Mouse (Mus musculus): ENCODE data around the gene Crybg2. TPM values are rescaled to one million over a fixed set of nuclear protein-coding genes. Genes with fewer than 3 reads are reported as not detected.

Gene Crybg2
- polyA plus RNA-seq, 1 experiment = 5.1 TPM

DNA sequence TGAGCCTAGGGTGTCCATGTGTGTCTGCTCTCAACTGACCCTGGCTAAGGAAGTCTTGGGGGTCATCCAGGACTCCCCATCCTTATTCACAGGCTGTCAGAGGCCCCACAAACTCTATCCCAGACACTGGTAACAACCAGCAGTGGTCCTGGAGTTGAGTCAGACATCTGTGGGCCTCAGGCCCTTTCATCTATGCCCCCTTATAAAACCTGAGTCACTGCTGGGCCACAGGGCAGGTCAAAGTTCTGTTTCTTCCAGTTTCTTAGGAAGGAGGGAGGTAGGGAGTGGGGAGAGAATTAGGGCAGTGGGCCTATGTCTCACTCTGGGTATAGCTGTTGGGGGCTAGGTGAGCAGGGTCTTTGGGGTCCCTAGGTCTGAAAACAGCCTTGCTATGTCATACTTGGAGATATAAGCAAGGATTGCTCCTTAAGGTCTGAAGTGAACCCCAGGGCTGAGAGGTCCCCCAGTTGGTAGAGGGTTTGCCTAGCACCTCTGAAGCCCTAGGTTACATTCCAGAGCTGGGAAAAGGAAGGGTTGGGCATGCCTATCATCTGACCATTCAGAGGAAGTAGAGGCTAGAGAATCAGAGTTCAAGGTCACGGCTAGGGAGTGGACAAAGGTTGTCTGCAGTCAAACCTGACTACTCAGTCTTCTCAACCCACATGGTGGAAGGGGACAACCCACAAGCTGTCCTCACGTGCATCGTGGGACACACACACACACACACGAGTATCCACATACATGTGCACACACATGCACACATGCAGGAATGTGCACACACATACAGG lies 8.4 kb downstream of the Crybg2 start:
- H3K27ac ChIP-seq (ENCODE audit: insufficient read depth, low read length) = no peak overlapping the region
- no peaks in the 10 kb centered on the region for H3K4me1 ChIP-seq (ENCODE audit: control insufficient read depth, insufficient read depth, low read length)
- H3K4me3 ChIP-seq (ENCODE audit: insufficient read depth, low read length) = no peak overlapping the region
- no peak for TF ChIP-seq CTCF (IDR thresholded peaks at IDR 0.05; ENCODE audit: extremely low read depth, insufficient read depth, low read length)
- TF ChIP-seq POLR2A (IDR thresholded peaks at IDR 0.05; ENCODE audit: extremely low read depth, insufficient read depth, low read length) = no peak

- TF ChIP-seq CTCF (IDR thresholded peaks at IDR 0.05; ENCODE audit: extremely low read depth, insufficient read depth, low read length) (peak; percentile 44), POLR2A (IDR thresholded peaks at IDR 0.05; ENCODE audit: extremely low read depth, insufficient read depth, low read length) (no peak)
- H3K27ac ChIP-seq (ENCODE audit: insufficient read depth, low read length) = no peak overlapping the region
- H3K4me1 ChIP-seq (ENCODE audit: control insufficient read depth, insufficient read depth, low read length) = no peaks in the 10 kb centered on the region
- H3K4me3 ChIP-seq (ENCODE audit: insufficient read depth, low read length) = no peak overlapping the region
Measured at GRCm38 (mm10) chr4:134078694-134079093, 18.1 kb downstream of the Crybg2 start.

DNA sequence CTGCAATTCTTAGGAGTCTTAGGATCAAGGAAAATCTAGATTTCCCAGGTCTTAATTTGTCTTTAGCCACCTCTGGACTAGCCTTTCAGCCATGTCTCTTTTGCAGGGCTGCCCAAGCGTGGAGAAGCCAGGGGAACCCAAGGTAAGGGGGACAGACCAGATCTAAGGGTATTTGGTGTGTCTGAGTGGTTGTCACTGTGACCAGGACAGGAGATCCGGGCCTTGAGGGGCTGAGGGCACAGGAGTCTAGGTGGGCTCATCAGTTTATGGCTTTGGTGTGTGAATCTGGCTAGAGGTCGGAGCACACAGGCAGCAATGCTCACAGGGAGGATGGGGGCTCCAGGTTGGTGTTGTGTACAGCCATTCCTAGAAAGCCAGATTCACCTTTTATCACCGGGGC lies 20.1 kb downstream of the Crybg2 start:
- no peaks in the 10 kb centered on the region for H3K4me1 ChIP-seq (ENCODE audit: control insufficient read depth, insufficient read depth, low read length)
- H3K27ac ChIP-seq (ENCODE audit: insufficient read depth, low read length) = no peak overlapping the region
- no peak for TF ChIP-seq POLR2A (IDR thresholded peaks at IDR 0.05; ENCODE audit: extremely low read depth, insufficient read depth, low read length)
- H3K4me3 ChIP-seq (ENCODE audit: insufficient read depth, low read length) = no peak overlapping the region

GRCm38 (mm10) chr4:134081730-134082386 lies 21.2 kb downstream of the Crybg2 start:
- TF ChIP-seq POLR2A (IDR thresholded peaks at IDR 0.05; ENCODE audit: extremely low read depth, insufficient read depth, low read length) = peak; percentile 17; the same call in 1 of the 2 replicates
- no peak for TF ChIP-seq CTCF (IDR thresholded peaks at IDR 0.05; ENCODE audit: extremely low read depth, insufficient read depth, low read length)
- no peaks in the 10 kb centered on the region for H3K4me1 ChIP-seq (ENCODE audit: control insufficient read depth, insufficient read depth, low read length)
- peak overlapping the region; percentile 44 for H3K4me3 ChIP-seq (ENCODE audit: insufficient read depth, low read length)
- H3K27ac ChIP-seq (ENCODE audit: insufficient read depth, low read length) = no peak overlapping the region

- TF ChIP-seq POLR2A (IDR thresholded peaks at IDR 0.05; ENCODE audit: extremely low read depth, insufficient read depth, low read length) (no peak), CTCF (IDR thresholded peaks at IDR 0.05; ENCODE audit: extremely low read depth, insufficient read depth, low read length) (no peak)
- peak overlapping the region; percentile 44 for H3K4me3 ChIP-seq (ENCODE audit: insufficient read depth, low read length)
Measured at GRCm38 (mm10) chr4:134082460-134082859, 21.8 kb downstream of the Crybg2 start.

DNA sequence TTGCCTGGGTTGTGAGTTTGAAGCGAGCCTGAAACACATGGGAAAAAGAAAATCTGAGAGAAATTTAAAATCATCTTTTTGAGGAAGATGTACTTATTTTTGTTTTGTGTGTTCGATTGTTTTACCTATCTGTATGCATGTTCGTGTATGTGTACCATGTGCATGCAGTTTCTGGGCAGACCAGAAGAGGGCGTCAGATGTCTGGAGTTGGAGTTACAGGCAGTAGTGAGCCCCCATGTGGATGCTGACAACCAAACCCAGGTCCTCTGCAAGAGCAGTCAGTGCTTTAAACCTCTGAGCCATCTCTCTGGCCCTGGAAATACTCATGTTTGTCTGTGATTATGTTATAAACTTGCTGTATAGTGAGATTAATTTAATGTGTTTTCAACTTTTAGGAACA lies 24.4 kb downstream of the Crybg2 start:
- H3K27ac ChIP-seq (ENCODE audit: insufficient read depth, low read length) = no peak overlapping the region
- TF ChIP-seq POLR2A (IDR thresholded peaks at IDR 0.05; ENCODE audit: extremely low read depth, insufficient read depth, low read length) = no peak
- no peak for TF ChIP-seq CTCF (IDR thresholded peaks at IDR 0.05; ENCODE audit: extremely low read depth, insufficient read depth, low read length)
- H3K4me3 ChIP-seq (ENCODE audit: insufficient read depth, low read length) = no peak overlapping the region
- H3K4me1 ChIP-seq (ENCODE audit: control insufficient read depth, insufficient read depth, low read length) = no peaks in the 10 kb centered on the region

More at GRCm38 (mm10) chr4:134082460-134082859, 21.8 kb downstream of the Crybg2 start:
- no peak overlapping the region for H3K27ac ChIP-seq (ENCODE audit: insufficient read depth, low read length)
- H3K4me1 ChIP-seq (ENCODE audit: control insufficient read depth, insufficient read depth, low read length) = no peaks in the 10 kb centered on the region

DNA sequence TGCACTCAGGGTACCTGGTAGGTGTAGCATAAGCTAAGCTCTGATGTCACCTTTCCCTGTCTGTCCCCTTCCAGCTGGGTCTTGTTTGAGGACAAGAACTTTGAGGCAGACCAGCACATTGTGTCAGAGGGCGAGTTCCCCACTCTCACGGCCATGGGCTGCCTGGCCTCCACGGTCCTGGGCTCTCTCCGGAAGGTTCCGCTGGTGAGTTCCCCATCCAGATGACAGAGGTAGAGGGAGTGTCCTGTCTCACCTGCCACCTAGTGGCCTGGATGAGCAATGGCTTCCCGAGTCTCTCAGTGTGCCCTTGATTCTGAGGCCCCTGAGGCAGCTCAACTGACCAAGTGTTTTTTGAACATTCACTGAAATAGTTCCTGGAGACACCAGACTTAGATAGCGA lies 26.8 kb downstream of the Crybg2 start:
- TF ChIP-seq CTCF (IDR thresholded peaks at IDR 0.05; ENCODE audit: extremely low read depth, insufficient read depth, low read length) (peak; percentile 65), POLR2A (IDR thresholded peaks at IDR 0.05; ENCODE audit: extremely low read depth, insufficient read depth, low read length) (no peak)
- H3K4me1 ChIP-seq (ENCODE audit: control insufficient read depth, insufficient read depth, low read length) = no peaks in the 10 kb centered on the region

GRCm38 (mm10) chr4:134089029-134089428 lies 28.4 kb downstream of the Crybg2 start:
- Histone ChIP-seq H3K4me3 (ENCODE audit: insufficient read depth, low read length) (no peak overlapping the region), H3K4me1 (ENCODE audit: control insufficient read depth, insufficient read depth, low read length) (no peaks in the 10 kb centered on the region), H3K27ac (ENCODE audit: insufficient read depth, low read length) (no peak overlapping the region)
- no peak for TF ChIP-seq CTCF (IDR thresholded peaks at IDR 0.05; ENCODE audit: extremely low read depth, insufficient read depth, low read length)
- TF ChIP-seq POLR2A (IDR thresholded peaks at IDR 0.05; ENCODE audit: extremely low read depth, insufficient read depth, low read length) = no peak

More for the DNA sequence above, 26.8 kb downstream of the Crybg2 start:
- Histone ChIP-seq H3K4me3 (ENCODE audit: insufficient read depth, low read length) (no peak overlapping the region), H3K27ac (ENCODE audit: insufficient read depth, low read length) (no peak overlapping the region)

DNA sequence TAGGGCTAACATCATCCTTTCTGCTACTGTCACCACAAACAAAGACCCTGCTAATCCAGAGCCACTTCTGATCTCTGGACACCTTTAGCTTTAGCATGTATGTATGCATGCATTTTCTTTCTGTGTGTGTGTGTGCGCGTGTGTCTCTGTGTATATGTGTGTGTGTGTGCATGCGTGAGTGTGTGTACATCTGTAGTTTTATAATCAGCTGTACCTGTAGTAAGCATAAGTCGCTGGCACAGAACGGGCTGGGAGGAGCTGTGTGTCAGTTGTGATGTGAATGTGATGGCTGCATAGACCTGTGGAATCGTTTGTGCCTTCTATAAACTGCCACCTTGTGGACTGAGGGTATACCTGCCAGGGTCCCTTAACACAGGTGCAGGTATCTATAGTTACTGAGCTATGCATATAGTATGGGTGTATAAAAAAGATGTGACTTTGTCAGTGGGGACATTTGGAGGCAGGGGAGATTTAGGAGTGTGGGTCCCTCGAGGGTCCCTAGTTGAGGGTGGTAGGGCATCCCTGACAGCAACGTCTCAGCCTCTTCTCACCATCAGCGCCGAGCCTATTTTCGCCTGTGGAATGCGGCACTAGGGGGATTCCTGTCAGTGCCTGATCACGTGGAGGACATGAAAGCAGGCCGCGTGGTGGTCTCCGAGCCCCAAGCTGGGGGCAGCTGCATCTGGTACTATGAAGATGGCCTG lies 30.1 kb downstream of the Crybg2 start:
- TF ChIP-seq CTCF (IDR thresholded peaks at IDR 0.05; ENCODE audit: extremely low read depth, insufficient read depth, low read length) = no peak
- no peak for TF ChIP-seq POLR2A (IDR thresholded peaks at IDR 0.05; ENCODE audit: extremely low read depth, insufficient read depth, low read length)
- H3K4me1 ChIP-seq (ENCODE audit: control insufficient read depth, insufficient read depth, low read length) = no peaks in the 10 kb centered on the region

More for the DNA sequence above, 30.1 kb downstream of the Crybg2 start:
- Histone ChIP-seq H3K4me3 (ENCODE audit: insufficient read depth, low read length) (no peak overlapping the region), H3K27ac (ENCODE audit: insufficient read depth, low read length) (no peak overlapping the region)

All from cortical plate, adult 2 months (tissue).